In genomic region chr1:175699796-175700195, GRCm38 (mm10) we compare ENCODE assay signal across 13 mouse cellular contexts. TPM values are rescaled to one million over a fixed set of nuclear protein-coding genes. Genes with fewer than 3 reads are reported as not detected.
DNase-seq lines count a peak whose midpoint lies in the region; ATAC-seq and TF ChIP-seq lines count a peak whose summit lies in the region.
"Had no signal": no experiment of that assay in that cellular context is flagged by ENCODE, and none has a peak within 500 bp of the region (broad histone marks: within the 10 kb centered on the region; RNA-seq: fewer than 3 reads in every experiment).

No protein-coding gene starts in this region.

- H3K27me3 ChIP-seq in limb, embryonic 11.5 days (ENCODE audit: control insufficient read depth, insufficient read depth, low read length): no peaks in the 10 kb centered on the region
- H3K27me3 ChIP-seq in limb, embryonic 10.5 days (ENCODE audit: low read depth, poor library complexity, severe bottlenecking): no peaks in the 10 kb centered on the region
- no peaks in the 10 kb centered on the region; the same call in 1 of the 2 replicates for H3K27me3 ChIP-seq in ES-Bruce4 (ENCODE audit: control insufficient read depth, insufficient read depth, low read length, poor library complexity, severe bottlenecking)
- H3K27me3 ChIP-seq in forebrain, embryonic 16.5 days (replicated peaks; ENCODE audit: control insufficient read depth, insufficient read depth, low read length): no peaks in the 10 kb centered on the region
- H3K27me3 ChIP-seq: heart, embryonic 13.5 days had no signal

- H3K9ac ChIP-seq in limb, embryonic 11.5 days (ENCODE audit: low read length): no peak overlapping the region
- no peak overlapping the region for H3K9ac ChIP-seq in ES-Bruce4 (ENCODE audit: low read depth, poor library complexity, severe bottlenecking)
- H3K9ac ChIP-seq in forebrain, embryonic 16.5 days (replicated peaks; ENCODE audit: low read depth, low read length): no peak overlapping the region
- H3K9ac ChIP-seq: heart, embryonic 13.5 days; liver, embryonic 15.5 days had no signal

- H3K4me3 ChIP-seq in limb, embryonic 11.5 days (ENCODE audit: low read depth, low read length): no peak overlapping the region
- H3K4me3 ChIP-seq in limb, embryonic 10.5 days: no peak overlapping the region
- no peak overlapping the region for H3K4me3 ChIP-seq in ES-Bruce4 (ENCODE audit: low read depth, low read length)
- H3K4me3 ChIP-seq in forebrain, embryonic 16.5 days (replicated peaks; ENCODE audit: low read length): no peak overlapping the region
- H3K4me3 ChIP-seq: heart, embryonic 13.5 days; liver, embryonic 15.5 days had no signal

- no peaks in the 10 kb centered on the region for H3K36me3 ChIP-seq in limb, embryonic 11.5 days (ENCODE audit: control insufficient read depth, insufficient read depth, low read length)
- H3K36me3 ChIP-seq in limb, embryonic 10.5 days: no peaks in the 10 kb centered on the region
- H3K36me3 ChIP-seq in ES-Bruce4 (ENCODE audit: control insufficient read depth, insufficient read depth, low read length, poor library complexity, severe bottlenecking): no peaks in the 10 kb centered on the region
- no peaks in the 10 kb centered on the region for H3K36me3 ChIP-seq in forebrain, embryonic 16.5 days (ENCODE audit: control insufficient read depth, insufficient read depth)
- H3K36me3 ChIP-seq: heart, embryonic 13.5 days; liver, embryonic 15.5 days had no signal

- TF ChIP-seq CTCF in ES-Bruce4 (IDR thresholded peaks at IDR 0.05; ENCODE audit: low read depth, low read length): no peak

- H3K9me3 ChIP-seq in limb, embryonic 11.5 days (ENCODE audit: control insufficient read depth, low read length): no peaks in the 10 kb centered on the region
- no peaks in the 10 kb centered on the region for H3K9me3 ChIP-seq in limb, embryonic 10.5 days (replicated peaks)
- no peaks in the 10 kb centered on the region for H3K9me3 ChIP-seq in ES-Bruce4 (replicated peaks; ENCODE audit: control insufficient read depth, insufficient read depth, low read length, poor library complexity, severe bottlenecking)
- H3K9me3 ChIP-seq in forebrain, embryonic 16.5 days (ENCODE audit: control insufficient read depth, low read length): no peaks in the 10 kb centered on the region
- H3K9me3 ChIP-seq: heart, embryonic 13.5 days; liver, embryonic 15.5 days had no signal

- H3K4me1 ChIP-seq in limb, embryonic 11.5 days (ENCODE audit: control insufficient read depth, insufficient read depth, low read length): no peaks in the 10 kb centered on the region
- H3K4me1 ChIP-seq in limb, embryonic 10.5 days: no peaks in the 10 kb centered on the region
- no peaks in the 10 kb centered on the region for H3K4me1 ChIP-seq in ES-Bruce4 (ENCODE audit: control insufficient read depth, insufficient read depth, low read length)
- no peaks in the 10 kb centered on the region for H3K4me1 ChIP-seq in forebrain, embryonic 16.5 days (replicated peaks; ENCODE audit: control insufficient read depth, insufficient read depth, low read length)
- H3K4me1 ChIP-seq: liver, embryonic 15.5 days had no signal

- 31% methylated on average over 4 of the region's 4 CpGs for WGBS in limb, embryonic 11.5 days
- 33% methylated on average over 4 of the region's 4 CpGs for WGBS in limb, embryonic 10.5 days
- WGBS in forebrain, embryonic 16.5 days: 43% methylated on average over 4 of the region's 4 CpGs

- TF ChIP-seq POLR2A in ES-Bruce4 (IDR thresholded peaks at IDR 0.05; ENCODE audit: insufficient read depth, low read length): no peak

- peak; percentile 59; the same call in 1 of the 2 replicates for ATAC-seq in limb, embryonic 11.5 days (ENCODE audit: insufficient number of reproducible peaks, low FRiP score, low TSS enrichment, low read depth)
- 0 out of 2 replicates have a peak, but pooled peaks have one; percentile 27 for ATAC-seq in granulocyte monocyte progenitor cell, adult 5-6 weeks (replicated peaks; ENCODE audit: poor library complexity, severe bottlenecking)
- ATAC-seq in forebrain, embryonic 16.5 days: no peak
- ATAC-seq: hindbrain, postnatal 0 days had no signal

- peak; percentile 35; the same call in 1 of the 2 replicates for TF ChIP-seq EP300 in ES-Bruce4 (IDR thresholded peaks at IDR 0.05; ENCODE audit: insufficient read depth, low read depth, low read length)

- no peak for DNase-seq in limb, embryonic 11.5 days (ENCODE audit: low spot score)
- no peak for DNase-seq in limb, embryonic 10.5 days (ENCODE audit: low spot score)
- DNase-seq in 416B (ENCODE audit: low read depth): peak; percentile 30
- DNase-seq in gastrocnemius, postnatal 10 days: no peak
- no peak for DNase-seq in right cerebral cortex, adult 18-20 months
- DNase-seq: cerebellum, adult 9-10 months had no signal

- no peak overlapping the region for H3K27ac ChIP-seq in limb, embryonic 11.5 days (replicated peaks; ENCODE audit: low read depth, low read length)
- H3K27ac ChIP-seq in limb, embryonic 10.5 days: no peak overlapping the region
- no peak overlapping the region for H3K27ac ChIP-seq in ES-Bruce4 (ENCODE audit: insufficient read depth, low read length)
- no peak overlapping the region for H3K27ac ChIP-seq in forebrain, embryonic 16.5 days (ENCODE audit: low read length)
- H3K27ac ChIP-seq: heart, embryonic 13.5 days; hindbrain, postnatal 0 days; liver, embryonic 15.5 days had no signal

- H3K4me2 ChIP-seq in limb, embryonic 11.5 days (ENCODE audit: low read depth, severe bottlenecking): no peak overlapping the region
- H3K4me2 ChIP-seq in forebrain, embryonic 16.5 days (ENCODE audit: low read length): no peak overlapping the region
- H3K4me2 ChIP-seq: heart, embryonic 13.5 days; liver, embryonic 15.5 days had no signal

RNA-seq across cellular contexts. Expression of gene Wdr64, which starts 1.4 kb away (rescaled TPM):
- not detected in 2 replicates for polyA plus RNA-seq in limb, embryonic 11.5 days (2014; fragmentation: Nextera tagmentation; extraction: Ambion mirVana)
- polyA plus RNA-seq in limb, embryonic 10.5 days (2016; fragmentation: Nextera tagmentation; extraction: Ambion mirVana): not detected in 2 replicates
- not detected in 2 replicates for polyA plus RNA-seq in ES-Bruce4 (2011; ENCODE audit: insufficient read depth, insufficient read length, low read depth, missing spikeins)
- total RNA-seq in granulocyte monocyte progenitor cell, adult 5-6 weeks (2014; fragmentation: Nextera tagmentation): not detected in 2 replicates
- total RNA-seq in granulocyte monocyte progenitor cell, adult 5-6 weeks (2017): not detected in 2 replicates
- not detected for total RNA-seq in gastrocnemius, postnatal 10 days (2021)
- polyA plus RNA-seq in forebrain, embryonic 16.5 days (2015; fragmentation: Nextera tagmentation; extraction: Ambion mirVana): not detected in 2 replicates
- total RNA-seq: hindbrain, postnatal 0 days; layer of hippocampus, postnatal 14 days had no signal
- polyA plus RNA-seq: heart, embryonic 13.5 days; hindbrain, postnatal 0 days; liver, embryonic 15.5 days had no signal

RNA-seq across cellular contexts. Expression of gene Chml, which starts 7.1 kb away (rescaled TPM):
- 3.6 and 5.2 TPM in 2 replicates for polyA plus RNA-seq in limb, embryonic 11.5 days (2014; fragmentation: Nextera tagmentation; extraction: Ambion mirVana)
- polyA plus RNA-seq in limb, embryonic 10.5 days (2016; fragmentation: Nextera tagmentation; extraction: Ambion mirVana): 3.5 and 4.2 TPM in 2 replicates
- 12.0 and 13.7 TPM in 2 replicates for polyA plus RNA-seq in ES-Bruce4 (2011; ENCODE audit: insufficient read depth, insufficient read length, low read depth, missing spikeins)
- total RNA-seq in granulocyte monocyte progenitor cell, adult 5-6 weeks (2014; fragmentation: Nextera tagmentation): 8.9 and 13.5 TPM in 2 replicates
- total RNA-seq in granulocyte monocyte progenitor cell, adult 5-6 weeks (2017): 13.8 and 14.5 TPM in 2 replicates
- total RNA-seq in gastrocnemius, postnatal 10 days (2021): 1 to 10 TPM; 4.1 to 5.9 TPM
- polyA plus RNA-seq in forebrain, embryonic 16.5 days (2015; fragmentation: Nextera tagmentation; extraction: Ambion mirVana): 2.1 and 2.3 TPM in 2 replicates

RNA-seq across cellular contexts. Expression of gene Opn3, which starts 7.2 kb away (rescaled TPM):
- polyA plus RNA-seq in limb, embryonic 11.5 days (2014; fragmentation: Nextera tagmentation; extraction: Ambion mirVana): 10.5 and 11.8 TPM in 2 replicates
- 10.3 and 11.5 TPM in 2 replicates for polyA plus RNA-seq in limb, embryonic 10.5 days (2016; fragmentation: Nextera tagmentation; extraction: Ambion mirVana)
- polyA plus RNA-seq in ES-Bruce4 (2011; ENCODE audit: insufficient read depth, insufficient read length, low read depth, missing spikeins): 1.7 and 1.9 TPM in 2 replicates
- 0.13 and 1.3 TPM in 2 replicates for total RNA-seq in granulocyte monocyte progenitor cell, adult 5-6 weeks (2014; fragmentation: Nextera tagmentation)
- 0.39 and 0.82 TPM in 2 replicates for total RNA-seq in granulocyte monocyte progenitor cell, adult 5-6 weeks (2017)
- total RNA-seq in gastrocnemius, postnatal 10 days (2021): 10 to 100 TPM in 1 of 2 experiments, 1 to 10 TPM in 1; 8.0 to 10.2 TPM
- 3.0 and 4.8 TPM in 2 replicates for polyA plus RNA-seq in forebrain, embryonic 16.5 days (2015; fragmentation: Nextera tagmentation; extraction: Ambion mirVana)
